9 mouse cellular contexts compared by ENCODE assay signal in genomic region chr9:64769066-64769695, GRCm38 (mm10). TPM values are rescaled to one million over a fixed set of nuclear protein-coding genes. Genes with fewer than 3 reads are reported as not detected.
A peak's percentile ranks its signal among the peaks of the same experiment; 100 is the strongest.
DNase-seq lines count a peak whose midpoint lies in the region; ATAC-seq lines count a peak whose summit lies in the region.
"Had no signal": no experiment of that assay in that cellular context is flagged by ENCODE, and none has a peak within 500 bp of the region (broad histone marks: within the 10 kb centered on the region; RNA-seq: fewer than 3 reads in every experiment).

No protein-coding gene starts in this region.

- H3K4me2 ChIP-seq in heart, embryonic 11.5 days, result no peak overlapping the region
- H3K4me2 ChIP-seq in neural tube, embryonic 11.5 days (ENCODE audit: low read depth), result no peak overlapping the region
- H3K4me2 ChIP-seq: liver, embryonic 15.5 days had no signal

- no peak overlapping the region for H3K4me3 ChIP-seq in heart, embryonic 11.5 days (ENCODE audit: low read depth, low read length)
- no peak overlapping the region for H3K4me3 ChIP-seq in neural tube, embryonic 11.5 days (ENCODE audit: low read depth, low read length)
- H3K4me3 ChIP-seq: liver, embryonic 15.5 days had no signal

- H3K27me3 ChIP-seq in heart, embryonic 11.5 days (ENCODE audit: control insufficient read depth, insufficient read depth, low read length), result no peaks in the 10 kb centered on the region
- H3K27me3 ChIP-seq in neural tube, embryonic 11.5 days (ENCODE audit: control insufficient read depth, insufficient read depth, low read length), result no peaks in the 10 kb centered on the region
- H3K27me3 ChIP-seq: liver, embryonic 15.5 days had no signal

- H3K9ac ChIP-seq in heart, embryonic 11.5 days (ENCODE audit: low read depth, low read length), result no peak overlapping the region
- no peak overlapping the region for H3K9ac ChIP-seq in neural tube, embryonic 11.5 days (ENCODE audit: low read length)
- H3K9ac ChIP-seq: liver, embryonic 15.5 days had no signal

- 50% methylated on average over 9 of the region's 9 CpGs for WGBS in heart, embryonic 11.5 days (ENCODE audit: insufficient replicate concordance)
- WGBS in neural tube, embryonic 11.5 days, result 52% methylated on average over 9 of the region's 9 CpGs

- H3K9me3 ChIP-seq in heart, embryonic 11.5 days (replicated peaks; ENCODE audit: control insufficient read depth, low read length), result no peaks in the 10 kb centered on the region
- H3K9me3 ChIP-seq in neural tube, embryonic 11.5 days (ENCODE audit: control insufficient read depth, low read length), result no peaks in the 10 kb centered on the region
- H3K9me3 ChIP-seq: liver, embryonic 15.5 days had no signal

- no peaks in the 10 kb centered on the region for H3K36me3 ChIP-seq in heart, embryonic 11.5 days (ENCODE audit: control insufficient read depth, insufficient read depth, low read length)
- H3K36me3 ChIP-seq in neural tube, embryonic 11.5 days (ENCODE audit: control insufficient read depth, insufficient read depth, low read length), result no peaks in the 10 kb centered on the region
- H3K36me3 ChIP-seq: liver, embryonic 15.5 days had no signal

- H3K27ac ChIP-seq in heart, embryonic 11.5 days (ENCODE audit: low read depth, low read length), result no peak overlapping the region
- no peak overlapping the region for H3K27ac ChIP-seq in neural tube, embryonic 11.5 days (ENCODE audit: low read depth, low read length)
- H3K27ac ChIP-seq: liver, embryonic 15.5 days had no signal

- intact Hi-C loops in heart, postnatal 10 days (cut with DNase I), result no loop called here

- no peak for ATAC-seq in heart, embryonic 11.5 days (replicated peaks; ENCODE audit: insufficient number of reproducible peaks, low FRiP score, low TSS enrichment)
- no peak for ATAC-seq in neural tube, embryonic 11.5 days (ENCODE audit: insufficient read depth, low FRiP score, low TSS enrichment)
- ATAC-seq in inflammation-experienced regulatory T-cells, adult 6 months, result no peak

- DNase-seq in heart, adult 11 months, result peak; percentile 91
- DNase-seq in neural tube, embryonic 11.5 days (ENCODE audit: low spot score), result peak; percentile 35
- no peak for DNase-seq in neural tube, embryonic 10.5 days (ENCODE audit: extremely low spot score, low spot score)
- DNase-seq in brain, adult 2 months (ENCODE audit: low read depth, low spot score), result peak; percentile 88
- peak; percentile 37 to 65 for DNase-seq in heart, postnatal 10 days
- DNase-seq in natural killer cell, adult 2 months (ENCODE audit: low spot score in 2 of 2), result peak; percentile 21 to 35

- H3K4me1 ChIP-seq in heart, embryonic 11.5 days (ENCODE audit: control insufficient read depth, insufficient read depth, low read length), result peaks cover 19% of the 10 kb centered on the region
- no peaks in the 10 kb centered on the region for H3K4me1 ChIP-seq in neural tube, embryonic 11.5 days (ENCODE audit: control insufficient read depth, insufficient read depth, low read length)

RNA-seq across cellular contexts. Expression of gene Rab11a, which starts 31.6 kb away (rescaled TPM):
- polyA plus RNA-seq in heart, embryonic 11.5 days (2014; fragmentation: Nextera tagmentation; extraction: Ambion mirVana), result 360 and 376 TPM in 2 replicates
- polyA plus RNA-seq in neural tube, embryonic 11.5 days (2014; fragmentation: Nextera tagmentation; extraction: Ambion mirVana), result 292 and 312 TPM in 2 replicates
- total RNA-seq in heart, postnatal 10 days (2021), result 100 to 1,000 TPM; 274 to 276 TPM
- 100 to 1,000 TPM; 214 to 310 (median 217) TPM for polyA plus RNA-seq in inflammation-experienced regulatory T-cells, adult 6 months (2017; shearing (Covaris generic))

RNA-seq across cellular contexts. Expression of gene Dennd4a, which starts 42.0 kb away (rescaled TPM):
- 7.1 and 8.4 TPM in 2 replicates for polyA plus RNA-seq in heart, embryonic 11.5 days (2014; fragmentation: Nextera tagmentation; extraction: Ambion mirVana)
- 10.1 and 10.8 TPM in 2 replicates for polyA plus RNA-seq in neural tube, embryonic 11.5 days (2014; fragmentation: Nextera tagmentation; extraction: Ambion mirVana)
- 10 to 100 TPM; 11.8 to 12.0 TPM for total RNA-seq in heart, postnatal 10 days (2021)
- 10 to 100 TPM; 16.5 to 20.8 (median 20.3) TPM for polyA plus RNA-seq in inflammation-experienced regulatory T-cells, adult 6 months (2017; shearing (Covaris generic))
